In the genomic region with DNA sequence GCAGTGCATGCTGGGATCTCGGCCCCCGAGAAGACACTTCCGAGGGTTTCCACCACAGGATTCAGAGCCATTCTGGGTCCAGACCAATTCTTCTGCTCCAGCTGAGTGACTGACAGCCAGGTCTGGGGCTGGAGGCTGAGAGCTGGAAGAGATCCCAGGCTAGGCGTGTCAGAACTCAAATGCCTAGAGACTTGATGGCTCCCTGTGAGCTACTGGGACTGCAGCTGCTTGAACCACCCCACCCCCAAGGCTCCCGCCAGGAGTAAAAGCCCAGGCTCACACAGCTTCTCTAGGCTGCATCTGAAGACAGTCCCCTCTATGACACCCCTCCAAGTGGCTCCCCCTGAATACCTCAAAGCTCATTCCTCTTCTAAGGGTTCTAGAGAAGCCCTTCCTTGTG, we compare ENCODE assay signal across 9 mouse cellular contexts. TPM values are rescaled to one million over a fixed set of nuclear protein-coding genes. Genes with fewer than 3 reads are reported as not detected.
DNase-seq lines count a peak whose midpoint lies in the region; ATAC-seq and TF ChIP-seq lines count a peak whose summit lies in the region.
"Had no signal": no experiment of that assay in that cellular context is flagged by ENCODE, and none has a peak within 500 bp of the region (broad histone marks: within the 10 kb centered on the region; RNA-seq: fewer than 3 reads in every experiment).

No protein-coding gene starts in this region.

- H3K36me3 ChIP-seq in C2C12 (ENCODE audit: control insufficient read depth, insufficient read depth), result no peaks in the 10 kb centered on the region
- H3K36me3 ChIP-seq in limb, embryonic 14.5 days (ENCODE audit: control insufficient read depth, insufficient read depth, low read length), result no peaks in the 10 kb centered on the region

- ATAC-seq in limb, embryonic 14.5 days (ENCODE audit: low FRiP score, low read depth), result peak; percentile 80

- no peak overlapping the region for H3ac ChIP-seq in C2C12 (ENCODE audit: control insufficient read depth, insufficient read length, low read depth)

- TF ChIP-seq POLR2A in limb, embryonic 14.5 days (IDR thresholded peaks at IDR 0.05; ENCODE audit: borderline replicate concordance, extremely low read depth, insufficient read depth, insufficient read length), result no peak

- no peak for TF ChIP-seq CTCF in C2C12 (IDR thresholded peaks at IDR 0.05; ENCODE audit: control insufficient read depth, insufficient read depth, insufficient read length)

- no peaks in the 10 kb centered on the region for H3K79me2 ChIP-seq in C2C12 (ENCODE audit: control insufficient read depth, insufficient read depth)

- no peaks in the 10 kb centered on the region for H3K27me3 ChIP-seq in C2C12 (ENCODE audit: control insufficient read depth, insufficient read depth, insufficient read length)
- H3K27me3 ChIP-seq in limb, embryonic 14.5 days (ENCODE audit: control insufficient read depth, insufficient read depth, low read length), result no peaks in the 10 kb centered on the region

- H3K9ac ChIP-seq in limb, embryonic 14.5 days (ENCODE audit: low read depth, low read length, severe bottlenecking), result no peak overlapping the region

- H3K4me3 ChIP-seq in C2C12 (ENCODE audit: insufficient read depth, poor library complexity, severe bottlenecking), result no peak overlapping the region
- H3K4me3 ChIP-seq in limb, embryonic 14.5 days (replicated peaks; ENCODE audit: low read length), result no peak overlapping the region

- WGBS in limb, embryonic 14.5 days, result 31% methylated on average over 5 of the region's 5 CpGs

- no peak overlapping the region for H3K4me2 ChIP-seq in limb, embryonic 14.5 days (replicated peaks; ENCODE audit: low read depth, low read length, severe bottlenecking)

- no peaks in the 10 kb centered on the region for H3K9me3 ChIP-seq in limb, embryonic 14.5 days (ENCODE audit: control insufficient read depth, low read length)

- no peaks in the 10 kb centered on the region for H3K79me3 ChIP-seq in C2C12 (ENCODE audit: low read depth)

- DNase-seq in adrenal gland, adult 2 months, result peak; percentile 66
- DNase-seq in adrenal gland, adult 18-20 months (ENCODE audit: low spot score in 2 of 2), result no peak
- DNase-seq in gastrocnemius, postnatal 10 days, result peak; percentile 79
- peak; percentile 38 to 46 for DNase-seq in kidney, adult 8-10 months
- DNase-seq in limb, embryonic 14.5 days (ENCODE audit: low spot score), result peak; percentile 84
- DNase-seq in skeletal muscle tissue, adult 2 months (ENCODE audit: low read depth, low spot score), result peak; percentile 87
- no peak for DNase-seq in testis, postnatal 14 days (ENCODE audit: low spot score)

- H3K27ac ChIP-seq in limb, embryonic 14.5 days (replicated peaks; ENCODE audit: low read depth, low read length), result no peak overlapping the region
- H3K27ac ChIP-seq: macrophage had no signal

- H3K4me1 ChIP-seq in limb, embryonic 14.5 days (ENCODE audit: control insufficient read depth, insufficient read depth, low read length), result peaks cover 9% of the 10 kb centered on the region

TF ChIP-seq in C2C12, 6 proteins besides CTCF, POLR2A, EP300 and RAD21:
- TF ChIP-seq CEBPB (IDR thresholded peaks at IDR 0.05; ENCODE audit: low read depth), result no peak
- TF ChIP-seq MYOG (IDR thresholded peaks at IDR 0.05; ENCODE audit: control insufficient read depth, extremely low read depth, insufficient read length), result no peak
- TF ChIP-seq MYOD1 (IDR thresholded peaks at IDR 0.05; ENCODE audit: control insufficient read depth, insufficient read length, low read depth), result peak; percentile 51
- TF ChIP-seq MAX (IDR thresholded peaks at IDR 0.05), result no peak

RNA-seq across cellular contexts. Expression of a gene that starts 42.0 kb away (rescaled TPM):
- under 1 TPM; 0.10 to 0.14 TPM for total RNA-seq in adrenal gland, adult 2 months (2021)
- polyA plus RNA-seq in adrenal gland, adult 2 months (2012; rRNA removed), result 0.01 TPM in 1 of 2 replicates, not detected in the other
- under 1 TPM; 0.06 to 0.13 TPM for total RNA-seq in adrenal gland, adult 18-20 months (2021)
- polyA plus RNA-seq in C2C12 (2012; fragmentation: generic; extraction: Trizol), result 0.19 TPM
- total RNA-seq in gastrocnemius, postnatal 10 days (2021), result under 1 TPM; 0.14 to 0.26 TPM
- polyA plus RNA-seq in limb, embryonic 14.5 days (2012; rRNA removed), result 1.3 TPM in 2 replicates
- 1.1 and 1.4 TPM in 2 replicates for polyA plus RNA-seq in limb, embryonic 14.5 days (2014; fragmentation: Nextera tagmentation; extraction: Ambion mirVana)
- polyA plus RNA-seq: macrophage had no signal

RNA-seq across cellular contexts. Expression of a gene that starts 44.6 kb away (rescaled TPM):
- total RNA-seq in adrenal gland, adult 2 months (2021), result 1,000 to 10,000 TPM; 1,553 to 3,019 TPM
- polyA plus RNA-seq in adrenal gland, adult 2 months (2012; rRNA removed), result 4,707 and 5,966 TPM in 2 replicates
- total RNA-seq in adrenal gland, adult 18-20 months (2021), result 1,000 to 10,000 TPM; 1,159 to 2,168 TPM
- 632 TPM for polyA plus RNA-seq in C2C12 (2012; fragmentation: generic; extraction: Trizol)
- 1,000 to 10,000 TPM; 2,118 to 2,804 TPM for total RNA-seq in gastrocnemius, postnatal 10 days (2021)
- 1,741 and 2,064 TPM in 2 replicates for polyA plus RNA-seq in limb, embryonic 14.5 days (2012; rRNA removed)
- 2,065 and 2,257 TPM in 2 replicates for polyA plus RNA-seq in limb, embryonic 14.5 days (2014; fragmentation: Nextera tagmentation; extraction: Ambion mirVana)

Comparison
In these comparisons a context has a peak if more than half of its experiments do, and no peak if none do; other contexts are left out.
1. DNase-seq: peak in adrenal gland, adult 2 months (single experiment), gastrocnemius, postnatal 10 days (single experiment), kidney, adult 8-10 months (2 of 2), limb, embryonic 14.5 days (single experiment) and skeletal muscle tissue, adult 2 months (single experiment); none in adrenal gland, adult 18-20 months (0 of 2) and testis, postnatal 14 days (single experiment).